Mouse (Mus musculus): ENCODE data around the gene Lin52.

Lin52 gene

GRCm38 (mm10) chr12:84468701-84469100, 17.5 kb downstream of the Lin52 start:
- DNase-seq (ENCODE audit: low spot score), result peak; percentile 66

GRCm38 (mm10) chr12:84478937-84479336, 27.7 kb downstream of the Lin52 start:
- DNase-seq (ENCODE audit: low spot score), result no peak

GRCm38 (mm10) chr12:84481251-84481650, 30.0 kb downstream of the Lin52 start:
- no peak for DNase-seq (ENCODE audit: low spot score)

GRCm38 (mm10) chr12:84482778-84483585, 31.8 kb downstream of the Lin52 start:
- DNase-seq (ENCODE audit: low spot score), result no peak

GRCm38 (mm10) chr12:84487324-84488056, 36.3 kb downstream of the Lin52 start:
- no peak for DNase-seq (ENCODE audit: low spot score)

- DNase-seq (ENCODE audit: low spot score), result no peak
These were observed 45.6 kb downstream of the Lin52 start for GRCm38 (mm10) chr12:84496795-84497194.

GRCm38 (mm10) chr12:84500528-84501263, 49.5 kb downstream of the Lin52 start:
- no peak for DNase-seq (ENCODE audit: low spot score)

GRCm38 (mm10) chr12:84501278-84501677, 50.1 kb downstream of the Lin52 start:
- no peak for DNase-seq (ENCODE audit: low spot score)

- no peak for DNase-seq (ENCODE audit: low spot score)
These were observed 55.6 kb downstream of the Lin52 start for GRCm38 (mm10) chr12:84506856-84507255.

GRCm38 (mm10) chr12:84512016-84512415, 60.8 kb downstream of the Lin52 start:
- no peak for DNase-seq (ENCODE audit: low spot score)

GRCm38 (mm10) chr12:84515486-84515885, 64.3 kb downstream of the Lin52 start:
- DNase-seq (ENCODE audit: low spot score), result no peak

GRCm38 (mm10) chr12:84516642-84517041, 65.4 kb downstream of the Lin52 start:
- no peak for DNase-seq (ENCODE audit: low spot score)

GRCm38 (mm10) chr12:84518018-84518417, 66.8 kb downstream of the Lin52 start:
- DNase-seq (ENCODE audit: low spot score), result no peak

GRCm38 (mm10) chr12:84523728-84524127, 72.5 kb downstream of the Lin52 start:
- DNase-seq (ENCODE audit: low spot score), result no peak

- DNase-seq (ENCODE audit: low spot score), result no peak
These were observed 73.2 kb downstream of the Lin52 start for GRCm38 (mm10) chr12:84524147-84525050.

- no peak for DNase-seq (ENCODE audit: low spot score)
These were observed 74.2 kb downstream of the Lin52 start for GRCm38 (mm10) chr12:84525422-84525821.

GRCm38 (mm10) chr12:84530426-84530825, 79.2 kb downstream of the Lin52 start:
- DNase-seq (ENCODE audit: low spot score), result no peak

GRCm38 (mm10) chr12:84531906-84532829, 80.9 kb downstream of the Lin52 start:
- DNase-seq (ENCODE audit: low spot score), result no peak

- no peak for DNase-seq (ENCODE audit: low spot score)
These were observed 81.6 kb downstream of the Lin52 start for GRCm38 (mm10) chr12:84532830-84533199.

GRCm38 (mm10) chr12:84533706-84534486, 82.7 kb downstream of the Lin52 start:
- no peak for DNase-seq (ENCODE audit: low spot score)

Data from lung, postnatal 25 days (tissue).